Mouse (Mus musculus) heart, embryonic 15.5 days (tissue): ENCODE measurements around the gene Mastl. TPM values are rescaled to one million over a fixed set of nuclear protein-coding genes. Genes with fewer than 3 reads are reported as not detected.

Source experiments
- ATAC-seq: fragments of 200-750 bp; cut with Nextera tagmentation; replicated peaks from 2 replicates; pipeline ENCODE4 v1.8.0; 2017; ENCODE audit warnings: low read depth, moderate TSS enrichment; ENCODE audit not compliant: insufficient number of reproducible peaks, insufficient read depth, low FRiP score
- H3K27ac ChIP-seq: fragments of 300-500 bp; sonication (generic); 2 replicates; pipeline ENCODE4 v1.5.1; 2015; ENCODE audit warnings: mild to moderate bottlenecking, inconsistent platforms
- H3K27me3 ChIP-seq: fragments of 300-500 bp; sonication (generic); 2 replicates; pipeline ENCODE4 v1.6.1; 2015; ENCODE audit warnings: inconsistent platforms
- H3K36me3 ChIP-seq: fragments of 300-500 bp; sonication (generic); 2 replicates; pipeline ENCODE4 v1.6.1; 2015; ENCODE audit warnings: mild to moderate bottlenecking, inconsistent platforms
- H3K4me1 ChIP-seq: fragments of 300-500 bp; sonication (generic); replicated peaks from 2 replicates; pipeline ENCODE4 v1.6.1; 2015; ENCODE audit warnings: inconsistent platforms
- H3K4me2 ChIP-seq: fragments of 300-500 bp; sonication (generic); 2 replicates; pipeline ENCODE4 v1.6.1; 2015; ENCODE audit warnings: inconsistent platforms, mild to moderate bottlenecking, moderate library complexity
- H3K4me3 ChIP-seq: fragments of 300-500 bp; sonication (generic); 2 replicates; pipeline ENCODE4 v1.5.1; 2015; ENCODE audit warnings: mild to moderate bottlenecking, inconsistent platforms
- H3K9ac ChIP-seq: fragments of 300-500 bp; sonication (generic); 2 replicates; pipeline ENCODE4 v1.6.1; 2015; ENCODE audit warnings: mild to moderate bottlenecking, inconsistent platforms
- H3K9me3 ChIP-seq: fragments of 300-500 bp; sonication (generic); replicated peaks from 2 replicates; pipeline ENCODE4 v1.6.1; 2016; ENCODE audit warnings: inconsistent platforms
- WGBS: fragments of 180-500 bp; shearing (Covaris S2); methylation state at CpG from one replicate; pipeline ENCODE4 v1.1.7; 2015; ENCODE audit warnings: mixed read lengths; 5-methylcytosine and 5-hydroxymethylcytosine counted together
- polyA plus RNA-seq: library from polyadenylated mRNA; unstranded; fragments of >200 nt; fragmentation: Nextera tagmentation; extraction: Ambion mirVana; gene quantifications from 2 replicates; pipeline ENCODE4 v1.2.1, GENCODE M21; 2015

Mastl gene
- polyA plus RNA-seq, 1 experiment from 2014 or later: 6.6 TPM

GRCm38 (mm10) chr2:23084540-23084939, 71.3 kb downstream of the Mastl start:
- no peak for ATAC-seq
- Histone ChIP-seq H3K4me3 (no peak overlapping the region), H3K27me3 (no peaks in the 10 kb centered on the region), H3K4me2 (no peak overlapping the region), H3K9me3 (no peaks in the 10 kb centered on the region), H3K27ac (no peak overlapping the region), H3K9ac (no peak overlapping the region), H3K4me1 (no peaks in the 10 kb centered on the region), H3K36me3 (peaks cover 36% of the 10 kb centered on the region)
- 93% methylated on average over 8 of the region's 8 CpGs for WGBS

- Histone ChIP-seq H3K36me3 (peaks cover 35% of the 10 kb centered on the region), H3K4me3 (no peak overlapping the region), H3K9ac (no peak overlapping the region), H3K27me3 (no peaks in the 10 kb centered on the region), H3K9me3 (no peaks in the 10 kb centered on the region), H3K4me1 (no peaks in the 10 kb centered on the region), H3K27ac (no peak overlapping the region), H3K4me2 (no peak overlapping the region)
- 94% methylated on average over 2 of the region's 2 CpGs for WGBS
- ATAC-seq: no peak
These were observed 77.2 kb downstream of the Mastl start for GRCm38 (mm10) chr2:23078588-23078987.

GRCm38 (mm10) chr2:23077693-23078092, 78.1 kb downstream of the Mastl start:
- 85% methylated on average over 5 of the region's 5 CpGs for WGBS
- no peak overlapping the region for H3K4me2 ChIP-seq
- no peak for ATAC-seq
- H3K36me3 ChIP-seq: peaks cover 31% of the 10 kb centered on the region
- H3K4me3 ChIP-seq: no peak overlapping the region
- no peaks in the 10 kb centered on the region for H3K9me3 ChIP-seq
- H3K27me3 ChIP-seq: no peaks in the 10 kb centered on the region
- H3K27ac ChIP-seq: no peak overlapping the region
- no peaks in the 10 kb centered on the region for H3K4me1 ChIP-seq
- H3K9ac ChIP-seq: no peak overlapping the region

GRCm38 (mm10) chr2:23076783-23077182, 79.0 kb downstream of the Mastl start:
- no peaks in the 10 kb centered on the region for H3K27me3 ChIP-seq
- H3K4me1 ChIP-seq: no peaks in the 10 kb centered on the region
- H3K27ac ChIP-seq: no peak overlapping the region
- ATAC-seq: no peak
- no peak overlapping the region for H3K9ac ChIP-seq
- H3K4me3 ChIP-seq: no peak overlapping the region
- H3K4me2 ChIP-seq: no peak overlapping the region
- H3K36me3 ChIP-seq: peaks cover 32% of the 10 kb centered on the region
- H3K9me3 ChIP-seq: no peaks in the 10 kb centered on the region

- no peaks in the 10 kb centered on the region for H3K4me1 ChIP-seq
- peaks cover 26% of the 10 kb centered on the region for H3K36me3 ChIP-seq
- H3K4me3 ChIP-seq: no peak overlapping the region
- no peaks in the 10 kb centered on the region for H3K9me3 ChIP-seq
- no peak overlapping the region for H3K27ac ChIP-seq
- H3K9ac ChIP-seq: no peak overlapping the region
- H3K27me3 ChIP-seq: no peaks in the 10 kb centered on the region
- no peak for ATAC-seq
- no peak overlapping the region for H3K4me2 ChIP-seq
These were observed 80.0 kb downstream of the Mastl start for GRCm38 (mm10) chr2:23075846-23076245.

- H3K4me3 ChIP-seq: no peak overlapping the region
- H3K27me3 ChIP-seq: no peaks in the 10 kb centered on the region
- 76% methylated on average over 1 of the region's 1 CpGs for WGBS
- no peak overlapping the region for H3K9ac ChIP-seq
- no peak overlapping the region for H3K27ac ChIP-seq
- peaks cover 7% of the 10 kb centered on the region for H3K36me3 ChIP-seq
- no peaks in the 10 kb centered on the region for H3K9me3 ChIP-seq
- no peak overlapping the region for H3K4me2 ChIP-seq
- no peaks in the 10 kb centered on the region; the same call in 1 of the 2 replicates for H3K4me1 ChIP-seq
- ATAC-seq: no peak
These were observed 84.4 kb downstream of the Mastl start for GRCm38 (mm10) chr2:23071406-23071805.

GRCm38 (mm10) chr2:23070491-23070890, 85.3 kb downstream of the Mastl start:
- H3K4me2 ChIP-seq: no peak overlapping the region
- no peaks in the 10 kb centered on the region; the same call in 1 of the 2 replicates for H3K4me1 ChIP-seq
- H3K27ac ChIP-seq: no peak overlapping the region
- H3K27me3 ChIP-seq: no peaks in the 10 kb centered on the region
- H3K9ac ChIP-seq: no peak overlapping the region
- ATAC-seq: no peak
- no peak overlapping the region for H3K4me3 ChIP-seq
- peaks cover 5% of the 10 kb centered on the region; the same call in 1 of the 2 replicates for H3K36me3 ChIP-seq
- 87% methylated on average over 2 of the region's 2 CpGs for WGBS
- H3K9me3 ChIP-seq: no peaks in the 10 kb centered on the region

GRCm38 (mm10) chr2:23068894-23069744, 86.7 kb downstream of the Mastl start:
- under 1% methylated on average over 50 of the region's 50 CpGs for WGBS
- ATAC-seq: peak; percentile 91
- Histone ChIP-seq H3K9ac (peak overlapping the region; percentile 87), H3K4me2 (peak overlapping the region; percentile 94), H3K27ac (peak overlapping the region; percentile 96), H3K27me3 (no peaks in the 10 kb centered on the region), H3K4me1 (no peaks in the 10 kb centered on the region; the same call in 1 of the 2 replicates), H3K9me3 (no peaks in the 10 kb centered on the region), H3K4me3 (peak overlapping the region; percentile 86), H3K36me3 (peaks cover 5% of the 10 kb centered on the region; the same call in 1 of the 2 replicates)

- Histone ChIP-seq H3K4me1 (no peaks in the 10 kb centered on the region; the same call in 1 of the 2 replicates), H3K27ac (peak overlapping the region; percentile 96), H3K4me3 (peak overlapping the region; percentile 86), H3K4me2 (peak overlapping the region; percentile 94), H3K9ac (peak overlapping the region; percentile 87), H3K9me3 (no peaks in the 10 kb centered on the region), H3K27me3 (no peaks in the 10 kb centered on the region), H3K36me3 (peaks cover 5% of the 10 kb centered on the region; the same call in 1 of the 2 replicates)
- WGBS: under 1% methylated on average over 21 of the region's 21 CpGs
- ATAC-seq: peak; percentile 55
These were observed 87.5 kb downstream of the Mastl start for GRCm38 (mm10) chr2:23068370-23068737.

- peak within 1 kb of the TSS; percentile 96 for H3K27ac ChIP-seq
- peaks cover 5% of the 10 kb centered on the region; the same call in 1 of the 2 replicates for H3K36me3 ChIP-seq
- peak within 1 kb of the TSS; percentile 94 for H3K4me2 ChIP-seq
- H3K27me3 ChIP-seq: no peaks in the 10 kb centered on the region
- 2% methylated on average over 34 of the region's 34 CpGs for WGBS
- no peaks in the 10 kb centered on the region; the same call in 1 of the 2 replicates for H3K4me1 ChIP-seq
- peak; percentile 94 for ATAC-seq
- peak within 1 kb of the TSS; percentile 87 for H3K9ac ChIP-seq
- no peaks in the 10 kb centered on the region for H3K9me3 ChIP-seq
- H3K4me3 ChIP-seq: peak within 1 kb of the TSS; percentile 86
These were observed 88.1 kb downstream of the Mastl start, which contains the start of gene Acbd5 for GRCm38 (mm10) chr2:23067552-23068369. Acbd5 (plus strand) TSS chr2:23068167.
